Mouse (Mus musculus) left cerebral cortex, adult 6 months (tissue): ENCODE data around the gene Gorasp1. TPM values are rescaled to one million over a fixed set of nuclear protein-coding genes. Genes with fewer than 3 reads are reported as not detected.

Experiments used
- long read RNA-seq, 2 experiments: library from polyadenylated mRNA; unstranded; transcript quantifications; one replicate each; pipeline ENCODE4 v2.0.0; 2019 to 2020
- polyA plus RNA-seq: library from polyadenylated mRNA; unstranded; fragments of <200 nt; fragmentation: Nextera tagmentation; gene quantifications from 2 replicates; pipeline ENCODE4 v1.2.3, GENCODE M21; 2021

The Gorasp1 gene
- 12.5 and 14.3 TPM in 2 replicates for polyA plus RNA-seq
- long read RNA-seq, experiment 1, transcript Gorasp1-201 (9 exons, 3,906 nt): major isoform, 151 of 184 reads
- long read RNA-seq, experiment 1, partial matches to known transcripts: 13 of 184 reads
- long read RNA-seq, experiment 1, other reads (novel, unspliced or antisense): 20 of 184 reads
- long read RNA-seq, experiment 2, transcript Gorasp1-201 (9 exons, 3,906 nt): major isoform, 26 of 36 reads
- long read RNA-seq, experiment 2, partial matches to known transcripts: 2 of 36 reads
- long read RNA-seq, experiment 2, other reads (novel, unspliced or antisense): 8 of 36 reads

DNA sequence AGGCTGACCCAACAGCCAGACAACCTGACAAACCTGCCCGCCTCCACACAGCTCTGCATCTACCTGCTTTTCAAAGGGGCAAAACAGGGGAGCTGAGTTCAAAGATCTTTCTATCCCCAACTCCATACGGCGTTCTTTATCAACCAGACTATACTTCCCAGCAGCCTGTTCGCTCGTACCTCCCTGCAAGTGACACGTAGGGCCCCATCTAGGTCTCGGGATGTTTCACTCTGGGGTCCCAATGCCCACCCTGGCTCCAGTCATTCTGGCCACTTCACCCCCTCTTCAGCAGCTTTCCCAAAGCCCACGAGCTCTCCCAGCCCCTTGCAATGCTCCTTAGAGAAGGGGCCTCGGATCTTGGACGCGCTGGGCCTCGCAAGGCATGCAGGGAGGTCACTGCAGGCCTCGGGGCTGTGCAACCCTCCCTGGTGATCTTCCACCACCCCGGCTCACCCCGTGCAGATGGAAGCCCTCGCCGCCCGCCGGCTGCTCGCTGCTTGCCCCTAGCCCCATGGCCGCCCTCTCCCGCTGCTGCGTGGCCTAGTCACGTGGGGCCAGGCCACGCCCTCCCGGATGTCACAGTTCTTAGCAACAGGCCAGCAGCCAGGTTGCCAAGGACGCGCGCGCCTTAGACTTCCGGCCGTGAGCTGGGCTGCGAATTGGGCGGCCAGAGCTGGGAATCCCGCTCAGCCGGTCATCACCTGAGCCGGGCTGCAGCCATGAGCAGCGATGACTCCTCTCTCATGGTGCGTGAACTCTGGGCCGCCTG is at the start of gene Gorasp1, which contains the start of gene Ttc21a:
Gorasp1 (minus strand) TSS at position 561 of the 769 bp plus-strand sequence.
Ttc21a (plus strand) TSS at position 602 of the 769 bp plus-strand sequence.

DNA sequence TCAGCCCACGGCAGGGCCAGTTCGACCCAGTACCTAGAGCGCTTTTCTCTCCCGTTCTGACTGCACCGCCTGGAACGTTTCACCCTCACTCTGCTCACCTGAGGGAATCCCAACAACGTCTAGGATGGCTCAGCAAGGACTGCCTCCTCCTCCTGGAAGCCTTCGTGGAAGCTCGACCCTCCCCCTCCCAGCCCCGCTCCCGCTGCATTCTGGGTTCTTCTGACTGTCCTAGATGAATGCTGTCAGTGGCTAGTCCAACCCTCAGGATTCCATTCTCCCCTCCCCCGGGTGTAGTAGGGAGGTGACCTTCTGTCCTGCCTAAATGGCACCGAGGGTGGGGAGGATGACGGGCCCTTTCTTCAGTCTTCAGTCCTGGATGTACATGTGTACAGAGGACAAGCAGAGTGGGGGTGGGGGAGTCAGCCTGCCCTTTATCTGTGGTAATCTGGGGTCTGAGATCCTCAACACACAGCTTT is 47.2 kb upstream of the Gorasp1 start, which contains the start of gene Csrnp1:
Csrnp1 (minus strand) TSS at position 123 of the 476 bp plus-strand sequence.

DNA sequence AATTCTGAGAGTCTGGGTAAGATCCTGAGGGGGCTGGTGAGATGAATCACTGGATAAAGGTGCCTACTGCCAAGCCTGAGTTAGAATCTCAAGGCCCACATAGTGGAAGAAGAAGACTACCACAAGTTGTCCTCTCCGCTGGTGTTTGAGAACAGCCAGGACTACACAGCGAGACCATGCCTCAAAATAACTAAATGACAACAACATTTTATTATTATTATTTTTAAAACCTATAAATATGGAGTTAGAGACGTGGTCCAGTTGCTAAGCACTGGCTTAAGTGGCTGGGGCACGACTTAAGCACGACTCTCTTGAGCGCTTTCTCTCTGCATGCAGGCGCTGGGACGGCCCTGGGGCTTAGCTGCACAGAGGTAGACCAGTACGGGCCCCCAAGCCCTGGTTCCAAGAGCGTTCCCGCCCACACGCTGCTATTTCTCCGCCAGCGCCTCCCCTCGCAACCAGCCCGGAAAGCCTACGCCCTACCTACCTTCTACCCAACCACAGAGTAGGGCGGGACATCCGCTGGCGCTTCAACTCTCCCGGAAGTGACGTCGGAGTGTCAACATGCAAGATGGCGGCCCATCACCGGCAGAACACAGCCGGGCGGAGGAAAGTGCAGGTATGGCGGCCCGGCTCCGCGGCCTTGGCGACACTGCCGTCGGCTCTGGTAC is 42.9 kb downstream of the Gorasp1 start, which contains the start of gene Wdr48:
Wdr48 (plus strand) TSS at position 540 of the 671 bp plus-strand sequence.

Other genes starting within 250 kb of the Gorasp1 start
- gene Scn10a, start 218.2 kb downstream of the Gorasp1 start, polyA plus RNA-seq: 0.10 and 0.11 TPM in 2 replicates
- gene Scn11a, start 112.1 kb downstream of the Gorasp1 start, polyA plus RNA-seq: 0.04 TPM in 2 replicates
- gene Wdr48, start 42.7 kb downstream of the Gorasp1 start, polyA plus RNA-seq: 29.1 and 30.4 TPM in 2 replicates
- gene Ttc21a, start within 50 bp of the Gorasp1 start, polyA plus RNA-seq: 0.19 and 0.27 TPM in 2 replicates
- 2.5 and 3.1 TPM in 2 replicates for gene Csrnp1, start 47.1 kb upstream of the Gorasp1 start, polyA plus RNA-seq
- gene Xirp1, start 86.0 kb upstream of the Gorasp1 start, polyA plus RNA-seq: 0.03 and 0.04 TPM in 2 replicates
- 35.2 and 39.9 TPM in 2 replicates for gene Cx3cr1, start 132.3 kb upstream of the Gorasp1 start, polyA plus RNA-seq
- gene Ccr8, start 154.5 kb upstream of the Gorasp1 start, polyA plus RNA-seq: not detected in 2 replicates
- 17.3 and 24.6 TPM in 2 replicates for gene Slc25a38, start 172.8 kb upstream of the Gorasp1 start, polyA plus RNA-seq
- 541 and 675 TPM in 2 replicates for gene Rpsa, start 190.1 kb upstream of the Gorasp1 start, polyA plus RNA-seq
- 178 and 232 TPM in 2 replicates for gene Mobp, start 212.1 kb upstream of the Gorasp1 start, polyA plus RNA-seq